Mouse (Mus musculus) ES-Bruce4 (cell line): ENCODE measurements at regions not wholly inside any gene's neighbourhood (a gene's known extent, or its start where the extent isn't known, plus 50 kb on each side); places are given as distances from the start of the nearest gene placed in this dataset.

Experiments used
- CTCF ChIP-seq: IDR thresholded peaks from one replicate; pipeline ENCODE4 v1.8.1; 2011; ENCODE audit warnings: low read depth, low read length
- EP300 ChIP-seq: IDR thresholded peaks from 2 replicates; pipeline ENCODE4 v1.6.1; 2011; ENCODE audit warnings: low read depth, low read length; ENCODE audit not compliant: insufficient read depth
- POLR2A ChIP-seq: IDR thresholded peaks from one replicate; pipeline ENCODE4 v1.8.1; 2011; ENCODE audit warnings: low read length; ENCODE audit not compliant: insufficient read depth

DNA sequence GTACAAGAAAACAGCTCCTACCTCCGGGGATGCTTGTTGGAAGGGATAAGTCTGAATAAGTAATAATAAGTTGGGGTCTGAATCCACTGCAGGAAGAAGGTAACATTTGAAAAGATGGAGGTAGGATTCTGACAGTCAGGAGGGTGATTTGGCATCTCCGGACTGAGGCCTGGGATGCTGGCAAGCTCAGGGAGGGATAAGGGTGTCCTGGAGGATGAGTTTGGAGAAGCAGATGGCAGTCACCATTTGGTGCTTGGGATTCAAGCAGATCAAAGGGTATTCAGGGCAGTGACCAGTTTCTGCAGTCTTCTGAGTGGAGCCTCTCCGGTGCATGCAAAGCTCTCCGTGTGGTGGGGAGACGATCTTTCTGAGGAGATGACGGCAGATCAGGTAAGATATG is 62.9 kb upstream of the Gm2310 start:
- TF ChIP-seq POLR2A (no peak), CTCF (no peak), EP300 (no peak)
